Mouse (Mus musculus) mammary gland, adult 2 months (tissue): ENCODE data around the gene Svep1. TPM values are rescaled to one million over a fixed set of nuclear protein-coding genes. Genes with fewer than 3 reads are reported as not detected.

Source experiments
- polyA plus RNA-seq: library from polyadenylated mRNA; depleted of rRNA; stranded (reverse); fragments of >200 nt; gene quantifications from 2 replicates; pipeline ENCODE4 v1.2.3, GENCODE M21; 2012; ENCODE audit warnings: low replicate concordance; rRNA removed

The Svep1 gene
- 15.1 and 18.7 TPM in 2 replicates for polyA plus RNA-seq

GRCm38 (mm10) chr4:58206115-58206945 is at the start of gene Svep1:
Gene Svep1 (minus strand): TSS chr4:58206859.

DNA sequence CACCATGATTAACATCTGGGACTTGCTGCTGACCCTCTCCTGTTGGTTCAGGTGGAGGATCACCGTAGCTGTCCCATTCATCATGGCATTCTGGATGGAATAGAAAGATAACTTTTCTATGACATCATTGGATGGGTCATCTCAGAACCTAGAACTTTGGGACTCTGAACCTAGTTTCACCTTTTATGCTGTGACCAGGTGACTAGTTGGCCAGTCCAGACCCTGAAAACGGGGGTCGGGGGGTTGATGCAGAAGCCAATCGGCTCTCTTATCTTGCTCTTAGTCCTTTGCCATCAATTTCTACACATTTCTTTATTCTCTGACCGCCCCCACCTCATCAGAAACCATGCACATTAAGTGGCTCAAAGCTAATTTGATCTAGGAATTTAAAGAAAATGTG is 197.6 kb downstream of the Svep1 start, which contains the start of gene Txndc8:
Txndc8 (minus strand) TSS at position 101 of the 400 bp plus-strand sequence.

Other genes starting within 250 kb of the Svep1 start
- gene Txndc8, start 197.7 kb downstream of the Svep1 start, polyA plus RNA-seq, result not detected in 2 replicates
- 0.12 and 0.89 TPM in 2 replicates for gene Musk, start 79.1 kb upstream of the Svep1 start, polyA plus RNA-seq